Mouse (Mus musculus) heart, postnatal 0 days (tissue): ENCODE results near the gene Isg20.

ENCODE experiments used
- CTCF ChIP-seq: IDR thresholded peaks from 2 replicates; pipeline ENCODE4 v1.5.1; 2016; ENCODE audit warnings: antibody characterized with exemption, control low read depth, low read depth
- EP300 ChIP-seq: IDR thresholded peaks from 2 replicates; pipeline ENCODE4 v1.6.1; 2016; ENCODE audit warnings: antibody characterized with exemption, low read depth

DNA sequence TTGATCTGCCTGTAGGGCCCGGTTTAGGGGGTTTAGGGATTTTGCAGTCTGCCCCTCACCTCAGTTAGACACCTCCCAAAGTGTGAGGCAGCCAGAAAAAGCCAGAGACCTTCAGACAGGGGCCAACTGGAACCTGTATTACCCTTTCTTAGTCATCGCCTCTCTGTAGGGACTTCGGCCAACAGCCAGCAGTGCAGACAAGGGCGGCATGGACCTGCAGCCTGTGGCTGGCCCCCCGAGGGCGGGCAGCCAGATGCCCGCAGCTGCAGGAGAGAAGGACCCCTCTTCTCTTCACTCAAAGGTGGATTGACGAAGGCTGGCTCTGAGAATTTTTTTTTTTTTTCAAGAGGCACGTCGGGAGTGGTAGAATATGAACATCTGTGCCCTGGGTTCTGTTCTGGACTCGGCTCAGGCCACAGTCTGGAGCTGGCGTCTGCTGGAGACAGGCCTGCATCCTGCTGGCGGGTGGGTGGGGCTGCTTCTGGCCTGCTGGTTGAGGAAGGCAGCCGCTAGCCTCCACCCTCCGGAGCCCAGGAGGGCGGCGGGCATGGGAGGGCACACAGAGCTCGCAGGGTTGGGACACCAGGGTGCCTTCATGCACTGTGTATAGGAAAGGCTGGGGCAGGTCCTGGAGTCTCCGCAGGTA, 25.9 kb downstream of the Isg20 start:
- no peak for TF ChIP-seq EP300
- no peak for TF ChIP-seq CTCF
